Mouse (Mus musculus) cortical plate, adult 2 months (tissue): ENCODE measurements around the gene Lsamp.

Experiments
- CTCF ChIP-seq: fragments of 200-500 bp; IDR thresholded peaks from 2 replicates; pipeline ENCODE4 v1.5.1; 2011; ENCODE audit warnings: mild to moderate bottlenecking, control low read depth, low read length; ENCODE audit not compliant: insufficient read depth; ENCODE audit errors: extremely low read depth
- POLR2A ChIP-seq: fragments of 200-500 bp; IDR thresholded peaks from 2 replicates; pipeline ENCODE4 v1.6.1; 2011; ENCODE audit warnings: mild to moderate bottlenecking, low read length, control low read depth; ENCODE audit not compliant: insufficient read depth; ENCODE audit errors: extremely low read depth

DNA sequence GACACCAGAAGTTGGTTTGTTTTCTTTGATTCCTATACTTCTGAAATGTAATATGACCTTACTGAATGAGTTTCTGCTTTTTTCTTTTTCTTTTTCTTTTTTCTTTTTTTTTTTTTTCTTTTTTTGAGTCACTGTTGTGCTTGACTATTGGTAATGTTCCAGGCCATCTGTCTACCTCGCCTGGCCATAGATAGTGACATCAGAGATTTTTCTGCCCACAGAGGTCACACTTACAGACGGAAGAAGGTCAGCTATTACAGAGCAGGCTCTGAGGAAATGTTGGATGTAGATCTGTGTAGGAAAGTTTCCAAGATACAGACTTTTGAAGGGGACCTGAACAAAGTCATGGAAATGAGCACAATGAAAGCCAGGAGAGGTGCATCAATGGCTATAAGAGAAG, 76.3 kb downstream of the Lsamp start:
- TF ChIP-seq POLR2A (no peak), CTCF (no peak)
